Mouse (Mus musculus) urinary bladder, postnatal 36 days (tissue): ENCODE results near the gene Acsl1.

Source experiments
- DNase-seq, 2 experiments: peaks; one replicate each; pipeline ENCODE4 v3.0.0; 2022; ENCODE audit warnings: low spot score in 2 of 2, mixed read lengths in 1 of 2

Gene Acsl1

DNA sequence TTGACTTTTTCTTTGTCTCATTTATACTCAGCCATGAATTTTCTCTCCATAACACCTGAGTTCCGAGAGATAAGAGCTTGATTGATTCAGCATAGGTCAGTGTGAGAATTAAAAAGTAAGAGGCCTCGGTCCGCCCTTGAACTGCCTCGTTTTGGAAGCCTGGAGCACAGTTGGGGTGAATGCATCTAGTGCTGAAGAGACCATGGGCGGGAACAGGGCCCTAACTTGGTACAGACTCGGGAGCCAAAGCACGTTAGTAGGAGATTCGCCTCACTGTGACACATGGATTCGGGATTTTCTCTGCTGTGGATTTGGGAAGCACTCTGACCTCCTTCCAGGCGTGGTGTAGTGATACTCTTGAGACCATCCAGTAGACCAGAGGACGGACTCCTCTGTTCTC lies 4.6 kb downstream of the Acsl1 start:
- DNase-seq: no peak

DNA sequence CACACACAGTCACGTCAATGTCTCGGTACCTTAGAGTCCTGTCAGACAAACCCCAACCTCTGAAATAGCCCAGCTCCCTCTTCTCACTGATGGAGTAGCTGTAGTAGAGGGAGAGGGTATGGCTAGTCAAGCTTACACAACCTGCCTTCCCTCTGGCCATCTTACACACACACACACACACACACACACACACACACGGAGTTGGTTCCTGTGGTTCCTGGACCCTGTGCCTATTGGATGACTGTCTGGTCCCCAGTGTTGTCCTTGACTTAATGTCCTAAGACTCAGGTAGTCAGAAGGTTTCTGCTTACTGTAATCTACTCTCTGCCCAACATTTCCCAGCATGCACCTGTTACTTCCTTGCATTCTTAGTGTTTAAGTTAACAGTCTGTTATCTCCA lies 5.1 kb downstream of the Acsl1 start:
- no peak for DNase-seq

DNA sequence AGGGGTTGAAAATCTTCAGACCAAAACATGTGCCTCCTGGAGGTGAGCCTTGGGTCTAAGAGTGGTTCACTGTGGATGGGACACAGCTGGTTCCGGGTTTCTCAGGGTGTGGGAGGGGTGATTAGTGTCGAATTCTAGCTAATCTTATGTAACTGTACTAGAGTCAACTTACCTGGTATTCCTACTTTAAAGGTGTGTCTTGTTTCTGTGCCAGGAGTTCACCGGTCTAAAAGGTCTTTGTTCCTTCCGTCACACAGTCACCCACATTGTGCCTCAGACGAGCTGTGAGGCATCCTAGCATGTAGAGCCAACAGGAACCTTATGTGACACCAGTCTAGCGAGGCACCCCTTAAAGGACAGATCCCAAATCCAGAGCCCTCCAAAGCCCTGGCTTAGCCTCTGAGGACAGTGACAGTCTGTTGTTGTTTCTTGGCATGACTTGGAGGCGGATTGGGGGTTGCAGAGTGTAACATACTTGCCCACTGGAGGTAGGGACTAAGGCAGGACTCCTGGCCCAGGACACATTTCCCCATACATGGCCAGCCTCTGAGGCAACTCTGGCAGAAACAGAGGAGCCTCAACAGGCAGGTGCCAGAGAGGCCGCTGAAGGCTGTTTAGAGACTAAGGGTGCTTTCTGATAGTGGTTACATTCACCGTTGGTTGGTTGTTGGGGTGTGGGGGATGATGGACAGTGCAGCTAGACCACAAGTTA lies 7.1 kb downstream of the Acsl1 start:
- DNase-seq: no peak

DNA sequence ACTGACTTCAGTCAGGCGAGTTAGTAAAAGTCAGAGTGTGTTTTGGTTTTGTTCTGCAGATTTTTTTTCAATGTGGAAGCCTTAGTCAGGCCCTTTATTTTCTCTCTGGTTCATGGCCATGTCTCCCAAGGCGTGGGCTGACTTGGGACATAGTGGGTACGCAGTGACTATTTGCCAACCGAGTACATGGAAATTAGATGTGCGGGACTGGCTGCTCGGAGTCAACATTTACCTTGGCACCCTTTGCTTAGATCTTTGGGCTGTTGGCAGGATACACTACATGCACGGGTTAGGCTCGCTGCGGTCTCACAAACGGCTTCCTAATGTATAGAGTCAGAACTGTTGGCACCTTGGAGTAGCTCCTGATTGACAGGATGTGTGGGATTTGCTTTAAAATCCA lies 7.9 kb downstream of the Acsl1 start:
- no peak for DNase-seq

DNA sequence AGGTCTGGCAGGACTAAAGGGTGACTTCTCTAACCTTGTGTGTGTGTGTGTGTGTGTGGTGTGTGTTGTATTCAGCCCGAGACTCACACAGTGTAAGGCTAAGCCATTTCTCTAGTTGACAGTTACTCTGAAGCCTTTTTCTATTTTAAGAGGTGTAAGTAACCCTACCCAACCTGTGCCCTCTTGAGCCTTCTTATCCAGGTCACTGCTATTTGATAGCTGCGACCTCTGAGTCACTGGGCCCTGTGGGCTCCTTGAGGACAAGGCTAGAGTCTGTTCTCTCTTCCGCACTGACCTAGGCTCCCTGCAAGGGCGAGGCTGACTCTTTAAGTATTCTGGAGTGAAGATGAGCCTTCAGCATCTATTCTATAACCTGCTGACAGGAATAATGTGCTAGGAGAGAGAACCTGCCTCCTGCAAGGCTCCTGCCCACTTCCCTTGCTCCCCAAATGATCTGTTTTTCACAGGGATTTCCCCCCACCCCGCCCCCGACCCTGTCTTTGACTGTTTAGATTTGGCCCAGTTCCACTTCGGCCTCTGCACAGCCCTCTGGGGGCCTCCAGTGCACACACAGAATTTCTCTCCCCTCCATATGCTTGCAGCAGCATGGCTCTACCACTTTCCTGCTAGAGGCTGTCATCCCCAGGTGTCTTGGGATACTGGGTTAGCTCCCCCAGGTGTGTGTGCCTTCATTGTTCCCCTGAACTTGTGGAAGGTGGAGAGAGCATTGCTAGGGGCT lies 9.1 kb downstream of the Acsl1 start:
- no peak for DNase-seq

DNA sequence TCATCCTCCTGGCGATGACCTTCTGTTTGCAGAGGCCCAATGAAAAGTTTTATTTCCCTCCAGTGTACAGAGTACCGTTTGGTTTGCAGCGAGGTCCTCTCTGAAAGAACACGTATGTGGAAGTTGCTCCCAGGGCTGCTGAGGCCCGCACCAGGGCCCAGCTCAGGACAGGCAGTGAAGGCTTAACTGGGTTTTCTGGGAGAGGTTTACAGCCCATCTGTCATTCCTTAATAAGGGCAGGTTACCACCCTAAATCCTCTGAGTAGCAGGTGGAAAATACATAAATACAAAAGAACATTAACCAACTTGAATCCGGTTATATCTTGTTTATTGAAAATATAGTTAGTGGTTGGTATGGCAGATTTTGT lies 9.7 kb downstream of the Acsl1 start:
- no peak for DNase-seq

DNA sequence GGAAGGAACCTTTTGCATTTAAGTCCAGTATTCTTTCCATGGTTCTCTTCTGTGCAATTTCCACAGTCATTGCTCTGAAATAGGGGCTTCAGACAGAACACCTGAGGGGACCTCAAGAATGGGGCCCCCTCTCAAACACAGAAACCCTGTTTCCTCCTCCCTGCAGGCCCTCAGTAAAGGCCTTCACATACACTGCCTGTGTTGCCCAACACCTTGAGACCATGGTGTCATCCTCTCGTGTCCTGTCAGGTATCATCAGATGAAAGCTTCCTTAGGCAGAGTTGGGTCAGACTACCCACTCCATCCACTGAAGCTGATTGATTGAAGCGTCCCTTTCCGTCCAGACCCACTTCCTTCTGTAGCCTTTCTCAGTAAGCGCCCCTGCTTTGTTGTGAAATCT lies 11.9 kb downstream of the Acsl1 start:
- no peak for DNase-seq

DNA sequence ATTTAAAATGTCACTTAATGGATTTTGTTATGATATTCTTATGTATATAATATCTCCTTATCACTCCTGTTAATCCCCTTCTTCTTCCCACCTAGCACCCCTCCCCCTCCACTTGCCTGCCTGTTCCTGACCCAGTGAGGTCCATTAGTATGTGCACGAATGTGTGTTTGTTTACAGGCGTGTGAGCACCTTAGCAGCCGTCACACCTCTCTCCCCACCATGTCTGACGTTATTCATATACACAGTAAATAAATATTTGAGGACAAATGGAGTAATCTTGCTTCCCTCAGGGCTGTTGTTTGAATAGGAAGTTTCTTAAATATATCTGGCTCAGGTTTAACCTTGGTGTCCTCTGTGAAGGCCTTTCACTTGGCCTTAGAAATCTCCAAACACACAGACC lies 12.4 kb downstream of the Acsl1 start:
- DNase-seq: no peak

DNA sequence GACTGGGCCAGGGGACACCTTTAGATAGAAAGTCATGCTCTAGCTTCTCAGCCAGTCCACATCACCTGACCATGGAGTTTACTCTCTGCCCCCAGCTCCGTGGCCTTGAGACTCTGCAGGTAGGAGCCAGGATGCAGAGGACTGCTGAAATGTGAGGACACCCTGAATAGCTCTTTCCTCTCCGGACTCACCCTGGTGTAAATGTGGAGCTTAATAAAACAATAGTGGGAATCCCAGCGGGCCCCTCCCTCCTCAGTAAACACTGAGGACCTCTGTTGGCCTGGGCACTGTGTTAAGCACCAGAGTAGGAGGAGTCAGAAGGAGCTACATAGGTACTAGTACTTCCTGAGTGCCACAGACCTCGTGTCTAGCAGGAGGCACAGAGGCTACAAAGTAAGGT lies 13.2 kb downstream of the Acsl1 start:
- DNase-seq: no peak

DNA sequence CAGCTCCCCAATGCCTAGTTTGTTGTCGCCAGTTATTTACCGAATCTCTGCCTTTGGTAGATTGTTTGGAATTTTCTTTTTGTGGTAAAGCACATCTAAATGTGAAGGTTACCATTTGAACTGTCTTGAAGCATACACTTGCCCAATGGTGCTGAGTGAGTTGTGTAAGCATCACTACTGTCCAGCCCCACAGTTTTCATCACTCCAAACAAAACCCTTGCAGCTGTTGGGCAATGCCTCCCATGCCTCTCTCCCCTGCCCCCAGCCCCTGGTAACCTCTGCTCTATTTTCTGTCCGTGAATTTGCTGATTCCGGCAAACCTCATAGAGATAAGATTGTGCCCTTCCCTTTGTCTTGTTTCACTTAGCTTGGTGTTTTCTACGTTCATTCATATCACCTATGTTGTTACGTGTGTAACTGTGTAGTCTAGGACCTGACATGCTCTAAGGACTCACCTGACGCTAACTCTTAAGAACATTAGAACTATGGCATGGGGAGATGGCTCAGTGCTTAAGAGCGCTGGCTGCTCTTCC lies 14.2 kb downstream of the Acsl1 start:
- no peak for DNase-seq

DNA sequence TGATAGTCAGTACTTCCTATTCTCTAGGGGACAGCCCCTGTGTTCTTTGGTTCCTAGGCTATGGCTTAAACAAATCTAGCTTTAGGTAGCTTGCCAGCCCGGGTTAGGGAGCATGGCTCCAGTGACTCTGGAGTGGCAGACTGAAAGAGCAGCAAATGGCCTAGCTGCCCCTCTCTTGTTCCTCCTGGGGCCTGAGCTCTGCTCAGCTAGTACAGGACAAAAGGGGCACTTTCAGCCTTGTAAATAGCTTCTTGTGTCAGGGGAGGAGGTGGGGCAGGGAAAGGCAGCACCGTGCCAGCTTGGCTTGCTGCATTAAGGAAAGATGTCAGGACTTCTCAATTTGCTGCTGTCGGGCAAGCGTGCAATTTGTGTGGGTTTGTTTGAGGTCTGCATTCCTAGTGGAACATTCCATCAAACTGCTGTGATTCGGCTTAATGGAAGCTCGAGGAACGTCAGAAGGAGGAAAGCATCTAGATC lies 17.3 kb downstream of the Acsl1 start:
- no peak for DNase-seq

DNA sequence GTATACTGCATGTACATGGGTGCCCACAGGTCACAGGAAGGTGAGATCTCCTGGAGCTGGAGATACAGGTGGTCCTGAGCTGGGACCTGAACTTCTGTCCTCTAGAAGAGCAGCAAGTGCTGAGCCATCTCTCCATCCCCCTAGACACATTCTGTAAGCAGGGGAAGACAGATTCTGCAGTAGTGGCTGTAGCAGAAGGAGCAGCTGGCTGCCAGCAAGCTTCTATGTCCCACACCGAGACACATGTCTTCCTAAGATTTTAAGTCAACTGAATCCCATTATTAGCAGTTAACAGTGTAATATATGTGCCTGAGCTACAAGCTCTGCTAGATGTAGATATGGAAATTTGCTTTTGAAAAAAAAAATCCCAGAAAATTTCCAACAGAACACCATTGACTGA lies 18.4 kb downstream of the Acsl1 start:
- DNase-seq: no peak

DNA sequence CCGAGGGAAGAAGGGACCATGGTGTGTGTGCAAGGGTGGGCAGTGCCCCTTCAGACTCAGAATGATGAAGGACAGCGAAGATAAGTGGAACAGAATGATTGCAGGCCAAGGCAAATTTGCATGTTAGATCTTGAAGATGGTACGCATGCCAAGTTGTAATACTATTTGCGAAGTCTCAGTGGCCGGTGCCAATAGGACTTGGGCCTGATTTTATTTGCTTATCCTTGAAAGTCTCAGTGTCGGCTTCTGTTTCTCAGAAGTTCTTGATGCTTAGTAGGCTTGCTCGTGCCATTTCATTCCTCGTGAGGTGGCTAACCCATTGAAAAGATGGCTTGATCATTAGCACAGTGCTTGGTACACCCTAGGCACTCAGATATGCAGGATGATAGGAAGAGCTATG lies 19.4 kb downstream of the Acsl1 start:
- DNase-seq: no peak

DNA sequence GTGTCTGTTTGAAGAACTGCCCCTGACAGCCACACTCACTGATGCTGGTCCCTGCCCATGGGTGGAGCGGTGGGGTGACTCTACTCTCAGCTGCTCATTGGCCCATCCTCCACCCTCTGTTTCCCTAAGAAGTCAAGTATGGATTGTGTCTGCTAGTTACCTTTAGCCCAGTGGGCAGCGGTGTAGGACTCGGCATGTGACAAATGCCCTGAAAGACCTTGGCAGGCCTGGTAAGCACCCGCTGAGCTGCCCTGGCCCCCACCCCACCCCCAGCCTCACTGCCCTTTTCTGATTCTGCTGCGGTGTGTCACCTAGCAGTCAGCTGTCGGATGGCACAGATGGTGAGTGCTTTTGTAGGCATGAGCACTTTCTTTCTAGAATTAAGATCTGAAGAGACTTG lies 20.0 kb downstream of the Acsl1 start:
- DNase-seq: peak in 1 of 2 experiments; percentile 52

DNA sequence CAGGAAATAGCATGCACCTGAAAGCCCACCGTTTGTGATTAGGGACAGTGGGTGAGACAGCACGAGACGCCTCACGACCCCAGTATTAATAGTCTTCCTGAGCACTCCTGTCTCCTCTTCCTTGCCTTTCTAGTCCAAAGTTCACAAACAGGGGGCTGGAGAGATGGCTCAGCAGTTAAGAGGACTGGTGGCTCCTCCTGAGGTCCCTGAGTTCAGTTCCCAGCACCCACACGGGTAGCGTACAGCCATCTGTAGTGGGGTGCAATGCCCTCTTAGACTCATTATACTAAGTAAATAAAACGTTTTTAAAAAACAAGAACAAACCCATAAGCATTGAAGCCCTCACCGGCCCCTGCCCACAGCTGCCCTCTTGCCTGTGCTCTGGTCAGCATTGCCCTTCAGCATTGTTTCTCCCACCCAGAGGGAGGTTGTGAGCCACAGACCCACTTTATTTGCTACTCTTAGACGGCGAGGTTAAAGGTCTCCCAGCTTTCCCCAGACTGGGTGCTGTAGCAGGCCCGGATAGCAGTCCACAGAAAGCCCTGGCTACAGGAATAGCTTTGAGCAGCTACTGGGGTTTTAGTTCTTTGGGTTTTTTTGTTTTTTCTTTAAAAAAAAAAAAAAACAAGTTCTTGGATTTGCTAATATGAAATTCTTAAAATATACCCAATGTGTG lies 22.8 kb downstream of the Acsl1 start:
- no peak for DNase-seq

DNA sequence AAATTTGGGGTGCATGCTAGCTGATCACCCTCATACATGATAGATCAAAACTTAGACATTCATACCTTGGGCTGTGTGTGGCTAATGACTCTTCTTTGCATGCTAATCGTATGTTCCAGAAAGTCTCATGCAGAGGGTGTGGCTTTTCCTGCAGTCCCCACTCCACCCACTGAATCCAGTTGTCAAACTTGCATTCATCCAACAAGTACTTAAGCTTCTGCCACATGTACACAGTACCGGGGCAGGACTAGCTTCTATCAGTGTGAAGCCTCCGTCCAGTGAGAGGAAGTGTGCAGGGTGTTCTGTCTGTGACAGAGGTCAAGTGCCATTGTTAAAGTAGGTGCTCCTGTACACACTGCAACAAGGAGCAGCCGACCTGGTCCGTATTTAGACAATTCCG lies 26.0 kb downstream of the Acsl1 start:
- no peak for DNase-seq

DNA sequence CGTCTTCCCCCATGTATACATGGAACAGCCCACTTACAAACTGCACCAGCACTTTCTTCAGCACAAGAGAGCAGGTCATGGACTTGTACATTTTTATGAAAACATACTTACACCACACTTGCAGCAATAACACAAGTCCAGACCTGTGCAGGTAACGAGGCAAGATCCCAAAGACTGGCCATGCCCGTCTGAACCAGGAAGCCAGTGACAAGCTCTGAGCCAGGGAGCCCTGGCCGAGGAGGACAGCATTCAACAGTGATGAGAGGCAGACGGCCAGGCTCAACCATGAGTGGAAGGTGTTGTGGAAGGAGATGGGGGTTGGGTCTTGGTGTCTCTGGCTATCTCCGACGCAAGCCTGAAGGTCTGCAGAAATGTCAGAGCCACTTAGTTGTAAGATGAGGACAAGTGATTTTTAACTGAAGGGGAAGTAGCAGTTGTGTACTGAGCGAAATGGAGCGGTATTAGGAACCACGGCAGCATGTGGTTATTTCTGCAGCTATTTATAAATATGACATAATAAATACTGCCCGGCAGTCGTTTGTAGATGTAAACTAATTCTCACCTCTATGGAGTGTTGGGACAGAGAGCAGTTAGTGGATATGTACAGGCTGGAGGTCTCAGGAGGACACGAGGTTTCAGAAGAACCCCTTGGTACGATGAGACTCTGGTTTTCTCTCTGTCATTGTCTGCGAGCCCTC lies 26.6 kb downstream of the Acsl1 start:
- peak; percentile 38 to 53 for DNase-seq

DNA sequence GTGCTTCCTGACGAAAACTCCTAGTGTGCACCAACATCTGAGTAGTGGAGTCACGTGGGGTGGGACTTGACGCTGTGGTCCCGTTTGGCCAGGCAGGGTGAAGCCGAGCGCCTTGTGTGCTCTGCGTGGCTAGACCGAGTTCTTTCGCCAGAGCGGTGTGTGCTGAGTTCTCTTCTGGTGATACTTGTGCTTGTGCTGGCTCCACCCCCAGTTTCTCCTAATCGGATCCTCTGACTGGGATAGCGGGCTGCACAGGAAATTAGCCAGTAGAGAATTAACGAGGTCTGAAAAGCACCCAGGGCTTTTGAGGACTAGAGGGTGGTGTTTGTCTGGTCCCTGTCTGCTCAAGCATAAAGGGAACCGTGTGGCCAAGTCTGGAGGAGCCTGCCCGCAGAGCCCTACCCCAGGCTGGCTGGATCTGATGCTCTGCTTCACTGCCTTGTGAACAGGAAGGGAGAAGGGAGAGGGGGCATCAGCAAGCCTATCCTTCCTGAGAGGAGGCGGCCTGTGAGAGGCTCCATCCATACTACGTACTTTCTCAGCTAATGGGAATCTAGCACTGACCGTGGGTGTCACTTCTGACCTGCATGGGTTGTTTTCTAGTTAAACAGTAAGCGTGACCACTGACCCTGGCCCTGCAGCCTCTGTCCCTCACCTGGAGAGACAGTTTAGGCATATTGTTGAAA lies 28.7 kb downstream of the Acsl1 start:
- DNase-seq: no peak

DNA sequence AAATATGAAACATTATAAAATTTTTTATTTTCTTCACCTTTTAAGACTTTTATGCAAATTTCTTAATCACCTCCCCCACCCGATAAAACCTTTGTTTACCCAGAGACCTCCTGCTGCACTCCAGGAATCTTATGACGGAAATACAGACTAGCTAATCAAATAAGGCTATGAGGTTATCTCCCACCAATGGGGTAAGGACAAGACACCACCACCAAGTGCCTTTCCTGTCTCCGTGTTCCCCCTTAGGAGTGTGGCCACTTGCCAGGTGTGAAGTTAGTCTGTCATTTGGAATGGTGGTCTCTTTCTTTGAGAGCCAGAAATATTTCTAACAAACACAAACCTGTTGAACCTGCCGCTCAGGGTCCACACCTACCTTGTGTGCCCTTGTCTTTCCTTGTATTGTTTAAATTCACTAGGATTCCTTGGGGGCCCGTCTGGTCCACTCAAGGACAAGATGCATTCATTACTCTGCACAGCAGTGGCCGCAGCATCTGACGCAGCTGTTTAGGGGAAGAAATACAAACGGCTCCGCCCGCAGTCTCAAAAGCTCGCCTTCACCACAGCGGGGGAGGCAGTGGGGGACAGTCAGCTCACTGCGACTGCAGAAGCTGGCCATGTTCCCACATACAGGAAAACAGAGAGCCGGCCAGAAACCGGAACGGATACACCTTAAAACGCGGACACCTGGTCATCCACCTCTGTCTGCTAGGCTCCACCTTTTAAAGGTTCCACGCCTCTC lies 31.7 kb downstream of the Acsl1 start:
- DNase-seq: no peak

DNA sequence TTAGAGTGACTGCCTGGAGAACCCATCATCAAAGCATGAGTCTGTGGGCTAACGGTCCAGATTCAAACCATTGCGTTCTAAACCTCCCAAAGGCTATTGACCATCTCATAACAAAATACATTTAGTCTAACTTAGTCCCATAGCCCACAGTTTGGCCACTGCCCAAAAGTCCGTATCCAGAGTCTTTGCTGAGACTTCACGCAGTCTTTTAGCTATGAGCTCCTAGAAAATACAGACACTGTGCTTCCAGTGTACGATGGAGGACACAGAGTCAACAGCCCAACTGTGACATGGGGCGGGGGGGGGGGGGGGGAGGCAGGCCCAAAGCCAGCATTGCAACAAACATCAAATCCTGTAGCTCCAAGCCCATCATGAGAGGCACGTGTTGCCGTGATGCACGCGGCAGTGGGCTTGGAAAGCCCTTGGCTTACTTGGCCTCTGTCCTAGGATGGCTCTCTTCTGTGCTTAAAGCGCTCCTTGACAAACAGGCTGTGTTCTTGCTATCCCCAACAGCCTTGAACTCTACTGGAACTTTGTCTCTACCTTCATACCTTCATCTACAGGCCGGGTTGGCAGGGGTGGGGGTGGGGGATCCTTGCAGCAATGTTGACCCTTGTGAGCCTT lies 32.3 kb downstream of the Acsl1 start:
- DNase-seq: no peak
